Mouse (Mus musculus) urinary bladder, adult 2 months (tissue): Measurements from ENCODE around the gene Txlna. TPM values are rescaled to one million over a fixed set of nuclear protein-coding genes. Genes with fewer than 3 reads are reported as not detected.

Experiments used
- DNase-seq: peaks from one replicate; pipeline ENCODE4 v3.0.0; 2022; ENCODE audit warnings: low spot score
- polyA plus RNA-seq: library from polyadenylated mRNA; depleted of rRNA; stranded (reverse); fragments of >200 nt; gene quantifications from 2 replicates; pipeline ENCODE4 v1.2.3, GENCODE M21; 2012

Txlna gene
- polyA plus RNA-seq, 1 experiment: 30.0 TPM

DNA sequence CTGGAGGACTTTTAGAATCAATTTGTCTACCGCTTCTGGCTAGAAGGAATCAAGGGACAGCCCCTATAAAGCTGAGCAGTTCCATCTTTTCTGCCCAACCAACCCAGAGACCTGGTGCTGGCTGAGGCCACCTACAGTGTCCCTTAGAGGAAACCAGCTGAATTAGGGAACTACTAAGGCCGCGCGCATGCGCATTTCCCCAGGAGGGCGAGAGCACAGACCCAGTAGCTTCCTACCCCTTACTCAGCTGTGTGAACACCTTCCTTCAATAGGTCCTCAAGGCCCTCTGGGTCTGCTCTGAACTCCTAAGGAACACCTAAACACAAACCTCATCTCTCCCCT is 15.9 kb downstream of the Txlna start:
- DNase-seq: no peak

DNA sequence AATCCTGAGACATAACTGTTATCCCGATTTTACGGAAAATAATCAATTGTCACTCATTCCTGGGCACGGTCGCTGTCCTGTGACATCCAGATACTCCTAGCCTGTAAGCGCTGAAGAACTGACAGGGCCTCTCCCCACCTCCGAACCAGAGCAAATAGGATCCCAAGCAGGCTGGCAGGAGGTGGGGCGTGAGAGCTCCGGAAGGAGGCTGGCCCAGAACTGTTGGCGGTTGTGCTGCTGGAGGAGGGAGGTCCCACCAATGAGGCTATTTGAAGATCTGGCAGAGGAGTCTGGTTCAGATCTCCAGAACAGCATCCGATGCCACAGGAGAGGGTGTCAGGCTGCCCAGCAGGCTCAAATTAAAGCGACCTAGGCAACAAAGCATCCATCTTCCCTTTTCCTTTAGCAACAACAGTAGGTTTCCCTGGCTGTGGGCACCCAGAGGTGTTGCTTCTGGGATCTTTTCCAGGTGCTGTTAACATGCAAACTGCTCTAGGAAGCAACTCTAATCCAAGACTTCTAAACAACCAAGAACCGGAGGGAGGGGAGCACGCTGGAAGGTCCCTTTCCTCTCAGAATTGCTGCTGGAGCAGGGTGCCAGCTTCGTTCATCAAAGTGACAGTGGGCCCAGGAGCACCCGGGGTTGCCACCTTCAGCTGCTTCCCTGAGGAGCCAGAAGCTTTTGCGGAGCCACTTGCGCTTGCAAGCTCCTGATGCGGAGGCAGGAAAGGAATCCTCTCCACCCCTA is 16.4 kb downstream of the Txlna start:
- DNase-seq: no peak

DNA sequence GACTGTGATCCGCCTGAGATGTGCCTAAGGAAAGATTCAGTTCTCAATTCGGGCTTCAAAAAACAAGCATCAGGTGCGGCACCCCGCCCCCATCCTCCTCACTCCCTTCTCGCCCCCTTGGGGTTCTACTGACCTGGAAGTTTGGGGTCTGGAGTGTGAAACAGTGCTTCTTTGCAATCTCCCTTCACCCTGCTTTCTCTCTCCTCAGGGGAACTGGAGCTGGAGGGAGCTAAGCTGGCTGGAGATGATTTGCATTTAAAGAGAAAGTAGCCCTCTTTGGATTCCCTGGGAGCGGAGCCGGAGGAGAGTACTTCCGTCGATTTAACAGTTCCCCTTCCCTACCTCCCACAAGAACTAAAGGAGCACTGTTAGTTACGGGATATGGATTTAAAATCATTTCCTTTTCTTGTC is 17.2 kb downstream of the Txlna start, which contains the start of gene Ccdc28b:
Gene Ccdc28b (minus strand): TSS at position 267 of the 411 bp plus-strand sequence.
- DNase-seq: no peak

DNA sequence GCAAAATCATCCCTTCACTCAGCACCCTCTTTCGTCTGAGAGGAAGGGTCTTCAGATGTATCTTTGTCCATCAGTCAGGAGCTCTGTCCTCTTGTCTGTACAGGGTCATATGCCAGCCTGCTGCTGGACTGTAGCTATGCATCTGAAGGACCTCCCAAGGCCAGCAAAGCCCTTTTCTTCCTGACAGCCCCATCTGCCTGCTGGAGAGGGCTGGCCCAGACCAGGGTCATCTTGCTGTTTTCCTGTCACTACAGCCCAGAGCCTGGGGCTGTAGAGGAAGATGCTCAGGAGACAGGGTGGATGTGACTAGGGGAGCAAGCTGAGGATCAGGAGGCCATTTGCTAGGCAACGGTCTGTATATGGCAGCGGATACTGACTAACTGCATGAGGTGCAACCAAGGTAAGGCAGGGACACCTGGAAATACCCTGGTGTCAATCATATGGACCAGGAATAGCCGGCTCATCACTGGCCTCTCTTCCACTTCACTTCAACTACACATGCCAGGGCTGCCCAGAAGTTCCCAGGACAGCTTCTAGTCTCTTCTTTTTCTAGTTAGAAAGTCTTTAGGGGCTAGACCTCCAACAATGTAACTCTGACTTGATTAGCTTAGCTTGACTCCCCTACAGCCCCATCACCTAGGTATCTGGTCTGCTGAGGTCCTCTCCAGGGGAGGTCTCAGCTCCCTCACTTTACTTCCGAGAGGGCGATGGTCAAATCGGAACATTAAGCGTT is 17.9 kb downstream of the Txlna start:
- no peak for DNase-seq

- no peak for DNase-seq
Observed at GRCm38 (mm10) chr4:129622120-129622802, 18.6 kb downstream of the Txlna start.

GRCm38 (mm10) chr4:129621283-129621841 is 19.5 kb downstream of the Txlna start:
- no peak for DNase-seq

DNA sequence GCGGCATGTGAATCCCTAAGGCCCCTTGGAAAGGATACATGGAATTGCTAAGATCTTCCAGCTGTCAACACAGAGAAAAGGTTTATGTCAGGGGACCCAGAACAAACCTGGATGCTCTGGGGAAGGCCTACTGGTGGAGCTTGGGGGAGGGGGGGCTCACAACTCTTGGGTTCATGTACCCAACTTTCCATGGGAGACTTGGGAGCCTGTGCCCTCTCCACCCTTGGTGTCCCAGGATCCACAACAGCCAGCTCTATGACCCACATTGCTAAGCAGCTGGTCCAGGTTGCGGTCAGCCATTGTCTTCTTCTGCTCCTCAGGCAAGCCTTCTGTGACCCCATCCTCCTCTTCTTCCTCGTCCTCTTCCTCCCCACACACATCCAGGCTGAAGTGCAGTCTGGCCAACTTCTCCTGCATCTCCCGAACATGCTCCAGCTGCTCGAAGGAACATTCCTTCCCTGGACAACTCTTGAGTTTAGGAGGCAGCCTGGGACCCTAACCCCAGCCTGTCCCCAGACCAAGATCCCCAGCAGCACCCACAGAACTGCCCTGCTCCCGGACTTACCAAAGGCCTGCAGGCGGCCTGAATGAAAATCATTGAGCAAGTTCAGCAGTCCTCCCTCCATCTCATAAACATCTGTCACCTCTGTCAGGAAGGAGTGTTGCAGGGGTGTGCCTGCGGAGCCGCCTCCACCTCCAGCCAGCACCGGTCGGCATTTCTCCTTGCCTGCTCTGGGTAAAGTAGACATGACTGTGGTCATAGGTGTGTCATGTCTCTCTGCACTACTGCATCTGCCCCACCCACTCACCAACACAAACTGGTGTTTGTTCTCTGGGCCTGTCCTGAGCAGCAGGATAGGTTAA is 20.2 kb downstream of the Txlna start:
- no peak for DNase-seq

- peak; percentile 86 for DNase-seq
Observed at GRCm38 (mm10) chr4:129618786-129619691, 21.8 kb downstream of the Txlna start, which contains the start of gene Iqcc. Gene Iqcc, minus strand, starts transcription at chr4:129619099.

GRCm38 (mm10) chr4:129618031-129618430 is 22.8 kb downstream of the Txlna start:
- no peak for DNase-seq

DNA sequence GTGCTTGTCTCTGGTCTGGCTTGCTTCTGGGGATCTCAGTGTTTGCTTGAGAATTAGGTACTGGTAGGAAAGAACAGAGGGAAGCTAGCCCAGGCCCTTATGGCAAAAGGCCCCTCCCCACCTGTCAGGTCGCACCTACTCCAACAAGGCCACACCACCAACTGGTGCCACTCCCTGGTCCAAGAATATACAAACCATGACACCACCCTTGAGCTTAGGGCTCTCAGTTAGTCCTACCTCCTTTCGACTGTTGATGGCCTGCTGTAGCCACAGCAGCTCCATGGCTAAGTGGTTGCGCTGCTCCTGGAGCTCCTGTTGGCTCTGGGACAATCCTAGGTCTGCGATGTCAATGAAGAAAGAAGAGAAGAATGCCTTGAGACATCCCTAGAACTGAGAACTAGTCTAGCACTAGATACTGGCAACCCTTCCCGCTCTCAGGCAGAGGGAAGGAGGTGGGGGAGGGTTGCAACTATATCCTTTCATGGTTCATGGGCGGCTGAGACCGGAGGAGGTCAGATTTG is 23.7 kb downstream of the Txlna start:
- DNase-seq: no peak

GRCm38 (mm10) chr4:129616631-129617030 is 24.2 kb downstream of the Txlna start:
- no peak for DNase-seq

- DNase-seq: no peak
Observed at GRCm38 (mm10) chr4:129615801-129616290, 25.0 kb downstream of the Txlna start.

DNA sequence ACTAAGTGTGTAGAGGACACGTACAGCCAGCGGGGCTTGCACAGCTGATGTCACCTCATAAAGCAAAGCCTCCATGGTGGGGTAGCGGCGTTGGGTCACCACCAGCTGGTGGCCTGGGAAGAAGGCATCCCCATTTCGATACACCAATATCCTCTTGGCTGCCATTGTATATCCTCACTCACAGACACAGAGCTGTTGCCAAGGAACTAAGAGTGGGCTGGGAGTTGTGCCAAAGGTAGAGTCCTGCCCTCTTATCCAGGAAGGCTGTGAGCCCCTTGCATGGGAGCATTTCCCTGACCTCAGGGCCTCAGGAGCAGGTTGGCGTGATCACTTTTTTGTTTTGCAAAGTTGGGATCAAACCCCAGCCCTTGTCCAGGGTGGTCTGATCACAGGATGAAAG is 26.8 kb downstream of the Txlna start, which contains the start of gene Dcdc2b:
Gene Dcdc2b (minus strand): TSS at position 165 of the 400 bp plus-strand sequence.
- DNase-seq: no peak

GRCm38 (mm10) chr4:129610472-129610871 is 30.4 kb downstream of the Txlna start:
- no peak for DNase-seq

DNA sequence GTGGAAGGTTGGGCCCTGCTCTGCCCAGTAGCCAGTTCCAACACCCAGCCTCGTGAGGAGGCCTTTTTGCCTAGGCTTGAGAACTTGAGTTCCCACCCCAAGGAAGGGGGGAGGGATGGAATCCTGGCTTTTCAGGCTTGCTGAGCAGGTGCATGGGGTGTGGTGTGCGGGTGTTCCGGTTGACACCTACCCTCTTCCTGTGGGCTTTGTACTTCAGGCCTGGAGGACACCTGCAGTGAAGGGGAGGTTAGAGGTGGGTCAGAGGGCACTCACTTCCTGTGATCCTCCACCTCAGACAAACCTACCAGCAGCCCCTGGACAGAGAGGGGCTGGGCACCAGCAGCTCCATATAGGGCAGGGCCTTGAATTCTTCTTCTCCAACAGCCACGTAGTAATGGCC is 30.8 kb downstream of the Txlna start:
- DNase-seq: no peak

GRCm38 (mm10) chr4:129609139-129609631 is 31.7 kb downstream of the Txlna start:
- DNase-seq: no peak

GRCm38 (mm10) chr4:129608426-129609025 is 32.3 kb downstream of the Txlna start:
- no peak for DNase-seq

- peak; percentile 72 for DNase-seq
Observed at GRCm38 (mm10) chr4:129600233-129601158, 40.4 kb downstream of the Txlna start, which contains the start of the genes Eif3i and Tmem234. Gene Eif3i, minus strand, starts transcription at chr4:129600648. Gene Tmem234, plus strand, starts transcription at chr4:129600668.
